In the genomic region with DNA sequence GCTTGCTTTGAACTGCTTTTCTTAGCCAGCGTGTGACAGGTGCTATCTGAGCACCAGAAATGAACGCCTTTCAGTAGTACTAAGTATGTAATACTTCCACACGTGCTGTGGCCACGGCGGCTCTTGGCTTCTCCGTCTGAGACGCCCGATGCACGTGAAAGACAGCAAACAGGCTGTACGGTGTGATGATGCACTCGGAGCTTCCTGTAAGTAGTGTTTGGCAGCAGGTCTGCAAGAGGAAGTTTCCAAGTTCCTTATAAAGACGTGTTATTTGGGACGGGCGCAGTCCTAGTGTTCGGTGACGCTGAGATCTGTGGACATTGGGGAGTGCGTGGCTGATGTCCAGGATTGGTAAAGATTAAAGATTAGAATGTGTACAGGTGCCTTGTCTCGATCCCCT, we compare ENCODE assay signal across 9 mouse cellular contexts. TPM values are rescaled to one million over a fixed set of nuclear protein-coding genes. Genes with fewer than 3 reads are reported as not detected.
DNase-seq lines count a peak whose midpoint lies in the region; ATAC-seq and TF ChIP-seq lines count a peak whose summit lies in the region.
"Had no signal": no experiment of that assay in that cellular context is flagged by ENCODE, and none has a peak within 500 bp of the region (broad histone marks: within the 10 kb centered on the region; RNA-seq: fewer than 3 reads in every experiment).

No protein-coding gene starts in this region.

- TF ChIP-seq CTCF in MEL (IDR thresholded peaks at IDR 0.05 in 2 of 3, conservative IDR thresholded peaks at IDR 0.05 in 1 of 3; ENCODE audit: control insufficient read depth in 1 of 3, insufficient read depth in 1 of 3, low read depth in 2 of 3, low read length in 3 of 3, poor library complexity in 1 of 3, severe bottlenecking in 1 of 3), result no peak

- no peak overlapping the region for H3K27ac ChIP-seq in kidney, embryonic 14.5 days (ENCODE audit: low read depth, low read length)
- H3K27ac ChIP-seq in MEL (ENCODE audit: control insufficient read depth, low read depth, low read length), result peak overlapping the region; percentile 5; the same call in 1 of the 2 replicates
- peak overlapping the region in 1 of 2 experiments; percentile 30; a peak in 1 of 4 replicates for H3K27ac ChIP-seq in heart, embryonic 14.5 days (replicated peaks in 1 of 2; ENCODE audit: control insufficient read depth in 1 of 2, insufficient read depth in 1 of 2, low read depth in 2 of 2, low read length in 2 of 2)

- DNase-seq in kidney, adult 11 months, result peak; percentile 36
- DNase-seq in MEL (ENCODE audit: low read depth, low spot score), result peak; percentile 79
- DNase-seq in gastrocnemius, postnatal 25 days, result no peak
- DNase-seq in retina, postnatal 1 day, result no peak
- DNase-seq in frontal cortex, postnatal 36 days (ENCODE audit: low spot score in 2 of 2), result no peak
- DNase-seq: cerebellum, adult 11 months had no signal

- 68% methylated on average over 18 of the region's 18 CpGs for WGBS in kidney, embryonic 14.5 days
- 25% methylated on average over 18 of the region's 18 CpGs for WGBS in heart, embryonic 14.5 days

- no peaks in the 10 kb centered on the region for H3K9me3 ChIP-seq in kidney, embryonic 14.5 days (ENCODE audit: control insufficient read depth, low read length)
- no peaks in the 10 kb centered on the region for H3K9me3 ChIP-seq in MEL (replicated peaks; ENCODE audit: insufficient read depth, low read length)
- no peaks in the 10 kb centered on the region for H3K9me3 ChIP-seq in heart, embryonic 14.5 days (ENCODE audit: control insufficient read depth, low read length)

- ATAC-seq in kidney, embryonic 14.5 days (ENCODE audit: low FRiP score, low TSS enrichment), result no peak
- no peak for ATAC-seq in heart, embryonic 14.5 days (ENCODE audit: insufficient number of reproducible peaks, insufficient read depth, low FRiP score, low read depth)
- peak; percentile 74 for ATAC-seq in monocyte, adult 5-6 weeks (replicated peaks; ENCODE audit: insufficient number of reproducible peaks, low FRiP score, low TSS enrichment, poor library complexity, severe bottlenecking)

- no peaks in the 10 kb centered on the region for H3K36me3 ChIP-seq in kidney, embryonic 14.5 days (ENCODE audit: control insufficient read depth, insufficient read depth, low read length)
- H3K36me3 ChIP-seq in MEL (ENCODE audit: control insufficient read depth in 1 of 2, insufficient read depth in 2 of 2, low read length in 2 of 2), result 0 out of 4 replicates have a peak, but pooled peaks cover 0 to 6% of the 10 kb centered on the region in 2 experiments
- H3K36me3 ChIP-seq in heart, embryonic 14.5 days (ENCODE audit: control insufficient read depth, insufficient read depth, low read length), result no peaks in the 10 kb centered on the region

- no peaks in the 10 kb centered on the region for H3K27me3 ChIP-seq in kidney, embryonic 14.5 days (ENCODE audit: control insufficient read depth, insufficient read depth, low read length)
- H3K27me3 ChIP-seq in MEL (ENCODE audit: control insufficient read depth in 1 of 2, insufficient read depth in 2 of 2, low read length in 2 of 2), result no peaks in the 10 kb centered on the region
- H3K27me3 ChIP-seq in heart, embryonic 14.5 days (ENCODE audit: control insufficient read depth, insufficient read depth, low read length), result no peaks in the 10 kb centered on the region

- no peak overlapping the region for H3K4me2 ChIP-seq in kidney, embryonic 14.5 days (replicated peaks; ENCODE audit: low read depth, low read length)
- H3K4me2 ChIP-seq in heart, embryonic 14.5 days (ENCODE audit: low read length), result peak overlapping the region; percentile 51

- peaks cover 40% of the 10 kb centered on the region for H3K4me1 ChIP-seq in kidney, embryonic 14.5 days (ENCODE audit: control insufficient read depth, insufficient read depth, low read length)
- H3K4me1 ChIP-seq in MEL (ENCODE audit: control insufficient read depth in 1 of 2, insufficient read depth in 2 of 2, low read length in 2 of 2), result peaks cover 6 to 9% of the 10 kb centered on the region in 2 experiments; a peak in 2 of 4 replicates
- peaks cover 36 to 65% of the 10 kb centered on the region in 2 experiments for H3K4me1 ChIP-seq in heart, embryonic 14.5 days (ENCODE audit: control insufficient read depth in 2 of 2, insufficient read depth in 2 of 2, low read length in 2 of 2)

- 0 out of 4 replicates have a peak, but pooled peaks of 1 of the 2 experiments have one; percentile 7 for TF ChIP-seq EP300 in MEL (IDR thresholded peaks at IDR 0.05; ENCODE audit: low read depth in 1 of 2, low read length in 2 of 2)

- peaks cover 26% of the 10 kb centered on the region for H3K79me2 ChIP-seq in MEL (ENCODE audit: control insufficient read depth, insufficient read depth, low read length, poor library complexity)

- no peak overlapping the region for H3K9ac ChIP-seq in kidney, embryonic 14.5 days (ENCODE audit: low read depth, low read length)
- peak overlapping the region; percentile 16 for H3K9ac ChIP-seq in MEL (ENCODE audit: control insufficient read depth, low read depth, low read length, poor library complexity, severe bottlenecking)
- H3K9ac ChIP-seq in heart, embryonic 14.5 days (ENCODE audit: low read length), result peak overlapping the region; percentile 35; the same call in 1 of the 2 replicates

- no peak for TF ChIP-seq POLR2A in MEL (IDR thresholded peaks at IDR 0.05; ENCODE audit: control insufficient read depth in 1 of 2, insufficient read depth in 1 of 2, low read depth in 1 of 2, low read length in 2 of 2, poor library complexity in 1 of 2)

- TF ChIP-seq RAD21 in MEL (IDR thresholded peaks at IDR 0.05; ENCODE audit: low read depth, low read length), result no peak

- H3K4me3 ChIP-seq in kidney, embryonic 14.5 days (ENCODE audit: low read length), result no peak overlapping the region
- peak overlapping the region; percentile 25 to 41 for H3K4me3 ChIP-seq in MEL (ENCODE audit: control insufficient read depth in 1 of 2, insufficient read depth in 1 of 2, low read depth in 2 of 2, low read length in 2 of 2)
- H3K4me3 ChIP-seq in heart, embryonic 14.5 days (ENCODE audit: control insufficient read depth in 1 of 2, insufficient read depth in 1 of 2, low read depth in 1 of 2, low read length in 2 of 2), result 0 out of 4 replicates have a peak overlapping the region, but pooled peaks of 1 of the 2 experiments have one; percentile 3

TF ChIP-seq in MEL, 35 proteins besides CTCF, POLR2A, EP300 and RAD21 (continues in another document):
- TF ChIP-seq MYB (IDR thresholded peaks at IDR 0.05; ENCODE audit: low read depth, low read length) (no peak), USF1 (IDR thresholded peaks at IDR 0.05; ENCODE audit: low read depth, low read length) (no peak), BHLHE40 (IDR thresholded peaks at IDR 0.05; ENCODE audit: borderline replicate concordance, low read depth, low read length) (peak; percentile 97), ETS1 (IDR thresholded peaks at IDR 0.05; ENCODE audit: low read depth, low read length) (peak; percentile 67; the same call in 1 of the 2 replicates), SIN3A (IDR thresholded peaks at IDR 0.05; ENCODE audit: low read length) (peak; percentile 71), USF2 (IDR thresholded peaks at IDR 0.05; ENCODE audit: borderline replicate concordance in 1 of 2, insufficient read depth in 1 of 2, low read depth in 1 of 2, low read length in 2 of 2) (no peak), TBP (IDR thresholded peaks at IDR 0.05; ENCODE audit: low read depth, low read length) (no peak), MAX (IDR thresholded peaks at IDR 0.05; ENCODE audit: low read length) (peak; percentile 85), ZKSCAN1 (IDR thresholded peaks at IDR 0.05; ENCODE audit: low read depth, low read length) (no peak), POLR2AphosphoS5 (IDR thresholded peaks at IDR 0.05; ENCODE audit: borderline replicate concordance, low read depth, low read length) (no peak), RCOR1 (IDR thresholded peaks at IDR 0.05; ENCODE audit: low read depth, low read length) (no peak), MXI1 (IDR thresholded peaks at IDR 0.05; ENCODE audit: low read depth, low read length) (peak; percentile 97), TAL1 (IDR thresholded peaks at IDR 0.05; ENCODE audit: low read length) (no peak), UBTF (IDR thresholded peaks at IDR 0.05; ENCODE audit: borderline replicate concordance, insufficient read depth, low read depth, low read length) (no peak), MEF2A (IDR thresholded peaks at IDR 0.05; ENCODE audit: extremely low read depth, insufficient replicate concordance, low read depth, low read length, poor library complexity, severe bottlenecking) (no peak), ZC3H11A (IDR thresholded peaks at IDR 0.05; ENCODE audit: low read depth, low read length) (no peak), TCF12 (IDR thresholded peaks at IDR 0.05; ENCODE audit: low read depth, low read length) (0 out of 2 replicates have a peak, but pooled peaks have one; percentile 14), SMC3 (IDR thresholded peaks at IDR 0.05; ENCODE audit: low read depth, low read length) (no peak), GABPA (IDR thresholded peaks at IDR 0.05; ENCODE audit: low read depth, low read length) (no peak), GATA1 (IDR thresholded peaks at IDR 0.05; ENCODE audit: low read depth, low read length) (no peak), POLR2AphosphoS2 (IDR thresholded peaks at IDR 0.05; ENCODE audit: low read length) (no peak), MYC (IDR thresholded peaks at IDR 0.05; ENCODE audit: low read depth, low read length) (peak; percentile 76; the same call in 1 of the 2 replicates), NRF1 (IDR thresholded peaks at IDR 0.05; ENCODE audit: insufficient read depth, low read depth, low read length, poor library complexity, severe bottlenecking) (no peak), ZMIZ1 (IDR thresholded peaks at IDR 0.05; ENCODE audit: low read depth, low read length) (no peak), KAT2A (conservative IDR thresholded peaks at IDR 0.05; ENCODE audit: low read depth, low read length) (no peak), JUND (IDR thresholded peaks at IDR 0.05; ENCODE audit: low read depth, low read length) (no peak), MAZ (IDR thresholded peaks at IDR 0.05; ENCODE audit: low read depth, low read length) (no peak), HCFC1 (IDR thresholded peaks at IDR 0.05; ENCODE audit: low read depth, low read length) (no peak), NELFE (IDR thresholded peaks at IDR 0.05; ENCODE audit: low read depth, low read length) (no peak)

RNA-seq across cellular contexts. Expression of a gene that starts 5.4 kb away (rescaled TPM):
- 29.7 and 31.6 TPM in 2 replicates for polyA plus RNA-seq in kidney, embryonic 14.5 days (2014; fragmentation: Nextera tagmentation; extraction: Ambion mirVana)
- total RNA-seq in MEL (2012; rRNA removed), result 11.9 and 13.8 TPM in 2 replicates
- 10 to 100 TPM in 1 of 2 experiments, not detected in 1; 11.8 TPM for polyA plus RNA-seq in MEL (2012; ENCODE audit: insufficient read depth in 1 of 2, insufficient read length in 2 of 2, low read depth in 1 of 2, low replicate concordance in 2 of 2, missing spikeins in 1 of 2)
- 16.1 and 16.6 TPM in 2 replicates for polyA plus RNA-seq in heart, embryonic 14.5 days (2014; fragmentation: Nextera tagmentation; extraction: Ambion mirVana)
- 7.3 to 13.2 TPM (median 9.1 TPM) in 3 replicates for total RNA-seq in monocyte, adult 5-6 weeks (2017)
- 1 to 10 TPM; 9.5 to 9.6 TPM for total RNA-seq in gastrocnemius, postnatal 25 days (2021)

Comparison
In these comparisons a context has a peak if more than half of its experiments do, and no peak if none do; other contexts are left out.
1. DNase-seq: peak in kidney, adult 11 months (single experiment) and MEL (single experiment); none in gastrocnemius, postnatal 25 days (single experiment), retina, postnatal 1 day (single experiment) and frontal cortex, postnatal 36 days (0 of 2).